Mouse (Mus musculus) intestine, embryonic 15.5 days (tissue): ENCODE measurements around the gene Dlgap4. TPM values are rescaled to one million over a fixed set of nuclear protein-coding genes. Genes with fewer than 3 reads are reported as not detected.

Experiments
- ATAC-seq: fragments of 200-750 bp; cut with Nextera tagmentation; 2 replicates; pipeline ENCODE4 v1.8.0; 2017; ENCODE audit warnings: moderate TSS enrichment, moderate library complexity
- H3K27ac ChIP-seq: fragments of 300-500 bp; sonication (generic); 2 replicates; pipeline ENCODE4 v1.5.1; 2015; ENCODE audit warnings: mild to moderate bottlenecking, inconsistent platforms
- H3K27me3 ChIP-seq: fragments of 300-500 bp; sonication (generic); replicated peaks from 2 replicates; pipeline ENCODE4 v1.6.1; 2015; ENCODE audit warnings: inconsistent platforms
- H3K36me3 ChIP-seq: fragments of 300-500 bp; sonication (generic); 2 replicates; pipeline ENCODE4 v1.6.1; 2015; ENCODE audit warnings: inconsistent platforms
- H3K4me1 ChIP-seq: fragments of 300-500 bp; sonication (generic); replicated peaks from 2 replicates; pipeline ENCODE4 v1.6.1; 2015; ENCODE audit warnings: inconsistent platforms
- H3K4me2 ChIP-seq: fragments of 300-500 bp; sonication (generic); replicated peaks from 2 replicates; pipeline ENCODE4 v1.6.1; 2015; ENCODE audit warnings: mild to moderate bottlenecking, inconsistent platforms
- H3K4me3 ChIP-seq: fragments of 300-500 bp; sonication (generic); replicated peaks from 2 replicates; pipeline ENCODE4 v1.5.1; 2015; ENCODE audit warnings: inconsistent platforms
- H3K9ac ChIP-seq: fragments of 300-500 bp; sonication (generic); 2 replicates; pipeline ENCODE4 v1.6.1; 2015; ENCODE audit warnings: inconsistent platforms
- H3K9me3 ChIP-seq: fragments of 300-500 bp; sonication (generic); 2 replicates; pipeline ENCODE4 v1.6.1; 2016; ENCODE audit warnings: inconsistent platforms
- WGBS: fragments of 180-500 bp; shearing (Covaris S2); methylation state at CpG from one replicate; pipeline ENCODE4 v1.1.7; 2015; 5-methylcytosine and 5-hydroxymethylcytosine counted together
- polyA plus RNA-seq: library from polyadenylated mRNA; unstranded; fragments of >200 nt; fragmentation: Nextera tagmentation; extraction: Ambion mirVana; gene quantifications from 2 replicates; pipeline ENCODE4 v1.2.1, GENCODE M21; 2015

The Dlgap4 gene
- polyA plus RNA-seq, 1 experiment from 2014 or later: 54.3 TPM

DNA sequence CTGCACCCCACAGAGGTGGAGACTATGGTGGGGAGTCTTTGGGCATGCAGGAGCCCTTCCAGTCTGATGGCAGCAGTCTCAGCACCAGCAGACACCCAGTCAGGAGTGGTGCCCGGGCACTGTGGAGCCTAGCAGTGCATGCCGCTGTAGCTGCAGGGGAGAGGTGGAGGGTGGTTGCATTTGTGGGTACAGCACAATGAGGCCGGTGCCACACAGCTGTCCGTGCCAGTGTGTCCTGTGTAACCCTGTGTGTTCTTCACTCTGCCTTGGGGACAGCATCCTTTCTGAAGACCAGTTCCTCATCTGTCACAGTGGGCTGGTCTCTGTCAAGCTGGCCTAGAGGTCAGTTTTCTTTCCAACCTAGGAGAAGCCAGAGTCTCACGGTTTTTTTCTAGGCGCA lies 8.7 kb downstream of the Dlgap4 start:
- Histone ChIP-seq H3K27me3 (peaks cover 10% of the 10 kb centered on the region), H3K9me3 (no peaks in the 10 kb centered on the region), H3K36me3 (no peaks in the 10 kb centered on the region), H3K9ac (no peak overlapping the region), H3K4me1 (no peaks in the 10 kb centered on the region), H3K4me3 (no peak overlapping the region), H3K27ac (no peak overlapping the region), H3K4me2 (no peak overlapping the region)
- 89% methylated on average over 6 of the region's 6 CpGs for WGBS
- no peak for ATAC-seq

GRCm38 (mm10) chr2:156623246-156623645 lies 9.7 kb downstream of the Dlgap4 start:
- Histone ChIP-seq H3K36me3 (no peaks in the 10 kb centered on the region), H3K9me3 (no peaks in the 10 kb centered on the region), H3K4me1 (no peaks in the 10 kb centered on the region), H3K27ac (no peak overlapping the region), H3K27me3 (peaks cover under 1% of the 10 kb centered on the region), H3K9ac (no peak overlapping the region), H3K4me3 (no peak overlapping the region), H3K4me2 (no peak overlapping the region)
- ATAC-seq: no peak
- WGBS: 90% methylated on average over 2 of the region's 2 CpGs

DNA sequence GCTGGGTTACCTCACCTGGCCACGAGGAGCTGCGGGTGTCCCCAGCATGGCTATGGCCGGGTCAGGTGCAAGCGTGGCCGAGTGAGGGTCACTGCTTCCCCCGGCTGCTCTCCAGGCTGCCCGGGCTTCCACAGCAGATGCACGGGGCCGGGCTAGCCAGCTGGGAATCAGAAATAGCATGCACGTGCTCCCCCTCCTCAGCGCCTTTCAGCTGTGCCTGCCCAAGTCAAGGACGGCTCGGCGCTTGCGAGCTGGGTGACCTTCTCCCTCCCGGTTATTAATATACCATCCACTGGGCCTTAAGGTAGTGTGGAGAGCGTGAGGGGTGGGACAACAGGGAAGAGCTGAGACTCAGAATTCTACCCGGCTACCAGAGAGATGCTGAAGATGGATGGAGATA lies 11.8 kb downstream of the Dlgap4 start:
- Histone ChIP-seq H3K27ac (no peak overlapping the region), H3K4me1 (no peaks in the 10 kb centered on the region), H3K9me3 (no peaks in the 10 kb centered on the region), H3K4me3 (no peak overlapping the region), H3K36me3 (no peaks in the 10 kb centered on the region), H3K4me2 (no peak overlapping the region), H3K9ac (no peak overlapping the region), H3K27me3 (no peaks in the 10 kb centered on the region)
- 82% methylated on average over 18 of the region's 18 CpGs for whole genome bisulfite sequencing
- no peak for ATAC-seq

GRCm38 (mm10) chr2:156626119-156626518 lies 12.6 kb downstream of the Dlgap4 start:
- Histone ChIP-seq H3K4me3 (no peak overlapping the region), H3K9ac (no peak overlapping the region), H3K9me3 (no peaks in the 10 kb centered on the region), H3K36me3 (no peaks in the 10 kb centered on the region), H3K27ac (no peak overlapping the region), H3K4me2 (no peak overlapping the region), H3K27me3 (no peaks in the 10 kb centered on the region), H3K4me1 (no peaks in the 10 kb centered on the region)
- WGBS: 86% methylated on average over 9 of the region's 9 CpGs
- no peak for ATAC-seq

DNA sequence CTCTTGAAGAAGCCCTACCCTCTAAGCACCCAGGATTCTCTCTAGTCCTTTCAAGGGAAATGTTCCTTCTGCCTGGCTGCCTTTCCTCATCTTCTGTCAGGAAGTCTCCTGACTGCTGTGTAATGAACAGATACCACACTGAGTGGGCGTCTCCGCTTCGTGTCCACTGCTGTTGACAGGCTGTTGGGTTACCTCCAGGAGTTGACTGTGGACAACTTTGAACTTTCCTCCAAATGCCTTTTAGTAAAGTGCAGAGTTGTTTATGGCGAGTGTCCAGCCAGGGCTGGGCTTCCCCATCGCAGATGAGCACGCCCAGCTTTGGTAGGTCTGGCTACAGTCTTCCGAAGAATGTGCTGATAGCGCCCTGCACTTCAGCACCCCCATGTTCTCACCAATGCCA lies 13.0 kb downstream of the Dlgap4 start:
- ATAC-seq: no peak

GRCm38 (mm10) chr2:156627917-156628316 lies 14.4 kb downstream of the Dlgap4 start:
- Histone ChIP-seq H3K4me2 (no peak overlapping the region), H3K27ac (no peak overlapping the region), H3K9me3 (no peaks in the 10 kb centered on the region), H3K9ac (no peak overlapping the region), H3K27me3 (no peaks in the 10 kb centered on the region), H3K4me3 (no peak overlapping the region), H3K4me1 (no peaks in the 10 kb centered on the region), H3K36me3 (no peaks in the 10 kb centered on the region)
- 58% methylated on average over 17 of the region's 17 CpGs for WGBS
- no peak for ATAC-seq

More for the DNA sequence above, 13.0 kb downstream of the Dlgap4 start:
- Histone ChIP-seq H3K4me1 (no peaks in the 10 kb centered on the region), H3K36me3 (no peaks in the 10 kb centered on the region), H3K27me3 (no peaks in the 10 kb centered on the region), H3K27ac (no peak overlapping the region), H3K4me2 (no peak overlapping the region), H3K9ac (no peak overlapping the region), H3K4me3 (no peak overlapping the region), H3K9me3 (no peaks in the 10 kb centered on the region)
- 71% methylated on average over 8 of the region's 8 CpGs for WGBS

DNA sequence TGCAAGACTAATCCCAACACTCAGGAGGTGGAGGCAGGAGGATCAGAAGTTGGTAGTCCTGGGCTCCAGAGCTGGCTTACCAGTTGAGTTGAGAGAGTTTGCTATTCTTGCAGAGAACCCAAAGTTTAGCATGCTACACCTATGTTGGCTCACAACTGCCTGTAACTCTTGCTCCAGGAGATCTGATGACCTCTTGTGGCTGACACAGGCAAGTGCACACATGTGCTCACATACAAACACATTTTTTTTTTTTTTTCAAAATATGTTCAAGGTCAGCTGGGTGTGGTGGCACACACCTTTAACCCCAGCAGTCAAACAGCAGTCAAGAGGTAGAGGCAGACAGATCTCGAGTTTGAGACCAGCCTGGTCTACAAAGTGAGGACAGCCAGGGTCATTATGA lies 16.8 kb downstream of the Dlgap4 start:
- no peak for ATAC-seq
- H3K36me3 ChIP-seq: no peaks in the 10 kb centered on the region
- H3K9ac ChIP-seq: no peak overlapping the region
- H3K9me3 ChIP-seq: no peaks in the 10 kb centered on the region
- H3K4me1 ChIP-seq: no peaks in the 10 kb centered on the region
- H3K27me3 ChIP-seq: no peaks in the 10 kb centered on the region
- H3K4me2 ChIP-seq: no peak overlapping the region
- WGBS: 59% methylated on average over 1 of the region's 1 CpGs
- no peak overlapping the region for H3K27ac ChIP-seq
- no peak overlapping the region for H3K4me3 ChIP-seq

- ATAC-seq: no peak
- no peak overlapping the region for H3K27ac ChIP-seq
Observed at GRCm38 (mm10) chr2:156632721-156633120, 19.2 kb downstream of the Dlgap4 start.

GRCm38 (mm10) chr2:156635091-156635490 lies 21.6 kb downstream of the Dlgap4 start:
- H3K4me3 ChIP-seq: no peak overlapping the region
- no peak for ATAC-seq
- no peaks in the 10 kb centered on the region for H3K36me3 ChIP-seq
- H3K9ac ChIP-seq: no peak overlapping the region
- H3K4me2 ChIP-seq: no peak overlapping the region
- WGBS: 83% methylated on average over 9 of the region's 9 CpGs
- H3K27me3 ChIP-seq: no peaks in the 10 kb centered on the region
- H3K4me1 ChIP-seq: no peaks in the 10 kb centered on the region
- H3K9me3 ChIP-seq: no peaks in the 10 kb centered on the region
- H3K27ac ChIP-seq: no peak overlapping the region

More at GRCm38 (mm10) chr2:156632721-156633120, 19.2 kb downstream of the Dlgap4 start:
- Histone ChIP-seq H3K4me1 (no peaks in the 10 kb centered on the region), H3K9ac (no peak overlapping the region), H3K36me3 (no peaks in the 10 kb centered on the region), H3K9me3 (no peaks in the 10 kb centered on the region), H3K4me2 (no peak overlapping the region), H3K4me3 (no peak overlapping the region), H3K27me3 (no peaks in the 10 kb centered on the region)
- WGBS: 86% methylated on average over 9 of the region's 9 CpGs

DNA sequence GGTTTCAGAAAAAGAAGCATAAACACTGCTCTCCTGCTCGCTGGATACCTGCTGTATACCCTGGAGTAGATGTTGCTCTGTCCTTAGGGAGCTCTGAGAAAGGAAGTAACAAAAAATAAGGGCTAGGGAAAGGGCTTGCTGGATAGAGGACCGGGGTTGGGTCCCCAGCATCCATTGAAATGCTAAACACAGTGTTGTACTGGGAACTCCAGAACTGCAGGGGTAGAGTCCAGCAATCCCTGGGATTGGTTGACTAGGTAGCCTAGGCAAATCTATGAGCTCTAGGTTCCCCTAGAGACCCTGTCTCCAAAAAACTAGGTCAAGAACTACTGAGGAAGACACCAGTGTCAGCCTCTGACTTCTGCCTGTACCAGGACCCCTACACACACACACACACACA lies 27.6 kb downstream of the Dlgap4 start:
- Histone ChIP-seq H3K4me3 (no peak overlapping the region), H3K36me3 (no peaks in the 10 kb centered on the region), H3K9ac (no peak overlapping the region), H3K9me3 (no peaks in the 10 kb centered on the region), H3K4me1 (no peaks in the 10 kb centered on the region), H3K27ac (no peak overlapping the region), H3K4me2 (no peak overlapping the region), H3K27me3 (no peaks in the 10 kb centered on the region)
- 58% methylated on average over 2 of the region's 2 CpGs for WGBS
- no peak for ATAC-seq

GRCm38 (mm10) chr2:156642931-156643330 lies 29.4 kb downstream of the Dlgap4 start:
- H3K36me3 ChIP-seq: no peaks in the 10 kb centered on the region
- H3K4me3 ChIP-seq: no peak overlapping the region
- H3K27ac ChIP-seq: no peak overlapping the region
- no peak overlapping the region for H3K9ac ChIP-seq
- no peak for ATAC-seq
- 25% methylated on average over 4 of the region's 4 CpGs for WGBS
- H3K27me3 ChIP-seq: no peaks in the 10 kb centered on the region
- no peaks in the 10 kb centered on the region for H3K9me3 ChIP-seq
- no peaks in the 10 kb centered on the region for H3K4me1 ChIP-seq
- H3K4me2 ChIP-seq: no peak overlapping the region

GRCm38 (mm10) chr2:156643406-156643805 lies 29.9 kb downstream of the Dlgap4 start:
- Histone ChIP-seq H3K9ac (no peak overlapping the region), H3K27me3 (no peaks in the 10 kb centered on the region; the same call in 1 of the 2 replicates), H3K9me3 (no peaks in the 10 kb centered on the region), H3K36me3 (no peaks in the 10 kb centered on the region), H3K4me3 (no peak overlapping the region), H3K4me2 (no peak overlapping the region), H3K4me1 (no peaks in the 10 kb centered on the region), H3K27ac (no peak overlapping the region)
- WGBS: 42% methylated on average over 3 of the region's 3 CpGs
- no peak for ATAC-seq

- no peaks in the 10 kb centered on the region for H3K9me3 ChIP-seq
- 62% methylated on average over 6 of the region's 6 CpGs for WGBS
- H3K4me3 ChIP-seq: no peak overlapping the region
- H3K36me3 ChIP-seq: no peaks in the 10 kb centered on the region
- H3K4me1 ChIP-seq: no peaks in the 10 kb centered on the region
- no peaks in the 10 kb centered on the region; the same call in 1 of the 2 replicates for H3K27me3 ChIP-seq
- H3K27ac ChIP-seq: no peak overlapping the region
- ATAC-seq: no peak
- no peak overlapping the region for H3K4me2 ChIP-seq
- no peak overlapping the region for H3K9ac ChIP-seq
Observed at GRCm38 (mm10) chr2:156645145-156645544, 31.6 kb downstream of the Dlgap4 start.
